Mouse (Mus musculus) cerebellum, postnatal 10 days (tissue): Measurements from ENCODE around the gene Rcc1l.

ENCODE experiments used
- DNase-seq, 2 experiments: peaks; one replicate each; pipeline ENCODE4 v3.0.0; 2021; ENCODE audit warnings: mixed read lengths in 2 of 2

The Rcc1l gene

GRCm38 (mm10) chr5:134169231-134169630 lies 7.3 kb downstream of the Rcc1l start:
- no peak for DNase-seq

- no peak for DNase-seq
These were observed 8.5 kb downstream of the Rcc1l start for GRCm38 (mm10) chr5:134168033-134168432.

GRCm38 (mm10) chr5:134166642-134167041 lies 9.9 kb downstream of the Rcc1l start:
- DNase-seq: no peak

GRCm38 (mm10) chr5:134164688-134165087 lies 11.9 kb downstream of the Rcc1l start:
- DNase-seq: peak in 1 of 2 experiments; percentile 42

GRCm38 (mm10) chr5:134155916-134156466 lies 20.6 kb downstream of the Rcc1l start:
- no peak for DNase-seq

- no peak for DNase-seq
These were observed 24.7 kb downstream of the Rcc1l start for GRCm38 (mm10) chr5:134151895-134152294.

GRCm38 (mm10) chr5:134148153-134148552 lies 28.4 kb downstream of the Rcc1l start:
- no peak for DNase-seq

- no peak for DNase-seq
These were observed 29.3 kb downstream of the Rcc1l start for GRCm38 (mm10) chr5:134147194-134147753.

- peak in 1 of 2 experiments; percentile 40 for DNase-seq
These were observed 31.6 kb downstream of the Rcc1l start for GRCm38 (mm10) chr5:134144986-134145385.

GRCm38 (mm10) chr5:134142381-134142780 lies 34.2 kb downstream of the Rcc1l start:
- DNase-seq: no peak

- DNase-seq: no peak
These were observed 35.3 kb downstream of the Rcc1l start for GRCm38 (mm10) chr5:134141236-134141635.

- DNase-seq: no peak
These were observed 37.1 kb downstream of the Rcc1l start for GRCm38 (mm10) chr5:134139429-134139828.

GRCm38 (mm10) chr5:134137933-134138332 lies 38.6 kb downstream of the Rcc1l start:
- no peak for DNase-seq

- DNase-seq: no peak
These were observed 40.6 kb downstream of the Rcc1l start for GRCm38 (mm10) chr5:134136022-134136421.

- peak; percentile 84 to 89 for DNase-seq
These were observed 45.0 kb downstream of the Rcc1l start for GRCm38 (mm10) chr5:134131586-134131985.

- no peak for DNase-seq
These were observed 50.3 kb downstream of the Rcc1l start for GRCm38 (mm10) chr5:134126232-134126631.

- no peak for DNase-seq
These were observed 52.7 kb downstream of the Rcc1l start for GRCm38 (mm10) chr5:134123846-134124245.

- DNase-seq: no peak
These were observed 54.7 kb downstream of the Rcc1l start for GRCm38 (mm10) chr5:134121893-134122259.

GRCm38 (mm10) chr5:134121138-134121892 lies 55.3 kb downstream of the Rcc1l start:
- no peak for DNase-seq

- DNase-seq: no peak
These were observed 56.4 kb downstream of the Rcc1l start for GRCm38 (mm10) chr5:134120135-134120534.

- DNase-seq: no peak
These were observed 57.0 kb downstream of the Rcc1l start for GRCm38 (mm10) chr5:134119481-134120120.

GRCm38 (mm10) chr5:134118798-134119407 lies 57.7 kb downstream of the Rcc1l start:
- no peak for DNase-seq

GRCm38 (mm10) chr5:134115639-134116259 lies 60.8 kb downstream of the Rcc1l start:
- no peak for DNase-seq
